Mouse (Mus musculus) limb, embryonic 10.5 days (tissue): Measurements from ENCODE around the gene Gm5447. TPM values are rescaled to one million over a fixed set of nuclear protein-coding genes. Genes with fewer than 3 reads are reported as not detected.

Experiments
- polyA plus RNA-seq: library from polyadenylated mRNA; unstranded; fragments of >200 nt; fragmentation: Nextera tagmentation; extraction: Ambion mirVana; gene quantifications from 2 replicates; pipeline ENCODE4 v1.2.1, GENCODE M21; 2016

Gene Gm5447
- polyA plus RNA-seq, 1 experiment from 2014 or later: not detected

Other genes with a start within 250 kb of the Gm5447 start
- gene Irf4, start 225.0 kb upstream of the Gm5447 start, polyA plus RNA-seq: not detected in 2 replicates
- gene Hus1b, start 26.4 kb upstream of the Gm5447 start, polyA plus RNA-seq: 0.13 TPM in 1 of 2 replicates, not detected in the other
- 25.2 and 31.1 TPM in 2 replicates for gene Exoc2, start 111 bp upstream of the Gm5447 start, polyA plus RNA-seq